Mouse (Mus musculus): Measurements from ENCODE around the gene Prkag1.

Prkag1 gene

DNA sequence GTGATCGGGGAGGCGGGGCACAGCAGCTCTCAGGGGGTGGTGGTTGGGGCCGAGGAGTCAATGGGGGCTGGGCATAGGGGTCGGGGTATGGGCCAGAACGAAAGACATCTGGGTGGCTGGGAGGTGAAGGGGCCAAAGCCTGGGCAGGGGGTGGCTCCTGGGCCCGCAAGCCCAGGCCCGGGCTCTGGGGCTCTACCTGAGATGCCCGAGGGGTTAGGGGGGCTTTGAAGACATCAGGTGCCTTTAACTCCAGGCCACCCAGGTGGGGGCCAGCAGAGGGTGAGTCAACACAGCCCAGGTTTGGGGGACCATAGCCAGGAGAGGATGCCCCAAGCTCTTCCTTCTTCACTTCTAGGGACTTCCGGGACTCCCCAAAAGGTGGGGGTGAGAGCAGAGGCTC, 21.4 kb upstream of the Prkag1 start:
- no peak for DNase-seq (ENCODE audit: low spot score)

DNA sequence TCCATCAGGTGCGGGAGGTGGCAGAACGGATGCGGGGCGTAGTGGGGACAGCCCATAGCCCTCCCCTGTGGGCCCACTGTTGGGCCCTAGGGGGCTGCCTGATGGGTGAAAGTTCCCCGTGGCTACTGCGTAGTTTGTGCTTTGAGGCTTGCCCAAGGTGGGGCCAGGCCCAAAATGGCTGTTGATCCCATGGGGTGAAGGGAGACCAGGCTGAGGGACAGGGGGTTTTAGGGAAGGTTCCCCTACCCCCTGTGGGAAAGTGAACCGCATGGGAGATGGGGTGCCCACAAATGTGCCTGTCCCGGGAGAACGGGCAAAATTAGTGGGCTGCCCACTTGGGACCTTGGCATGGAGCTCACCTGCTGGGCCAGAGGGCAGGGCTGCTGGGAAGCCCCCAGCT, 20.8 kb upstream of the Prkag1 start:
- DNase-seq (ENCODE audit: low spot score): no peak

DNA sequence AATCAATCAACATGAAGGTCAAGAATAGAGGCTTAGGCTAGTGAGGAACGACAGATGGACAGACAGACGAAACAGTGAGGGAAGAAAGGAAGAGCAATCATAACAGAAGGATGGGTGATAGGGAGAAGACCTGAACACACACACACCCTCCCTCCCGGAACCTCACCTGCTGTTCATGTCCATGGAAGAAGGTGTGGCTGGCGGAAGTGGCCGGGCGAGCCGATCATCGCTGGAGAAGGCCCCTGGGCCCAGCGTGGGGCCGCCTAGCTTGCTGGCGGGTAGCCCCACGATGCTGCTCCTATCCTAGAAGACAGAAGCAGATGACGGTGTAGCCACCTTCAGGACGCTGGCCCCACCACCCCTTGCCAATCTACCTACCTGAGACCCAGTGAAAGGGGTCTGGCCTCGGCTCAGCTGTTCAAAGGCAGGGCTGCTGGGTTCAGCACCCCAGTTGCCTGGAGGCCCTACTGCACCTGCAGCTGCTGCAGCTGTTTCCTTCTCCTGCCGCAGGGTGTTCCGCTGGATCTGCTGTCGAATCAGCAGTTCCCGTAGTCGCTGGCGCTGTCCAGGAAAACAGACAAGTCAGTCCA, 20.0 kb upstream of the Prkag1 start:
- no peak for DNase-seq (ENCODE audit: low spot score)

DNA sequence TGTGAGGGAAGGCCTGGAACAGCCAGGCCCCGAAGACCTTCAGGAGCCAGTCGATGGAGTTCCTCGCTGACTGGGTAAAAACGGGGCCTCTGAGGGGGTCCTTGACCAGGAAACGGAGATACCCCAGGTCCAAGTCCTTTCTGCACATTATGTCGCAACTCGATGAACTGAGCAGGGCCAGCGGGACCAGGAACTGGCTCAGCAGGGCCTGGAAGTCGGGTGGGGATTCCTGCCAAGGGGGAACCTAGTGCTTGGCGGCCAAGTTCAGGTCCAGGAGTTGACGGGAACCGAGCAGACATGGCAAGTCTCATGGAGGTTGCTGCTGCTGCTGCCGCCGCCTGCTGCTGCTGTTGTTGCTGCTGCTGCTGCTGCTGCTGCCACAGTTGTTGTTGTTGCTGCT, 19.3 kb upstream of the Prkag1 start:
- no peak for DNase-seq (ENCODE audit: low spot score)

DNA sequence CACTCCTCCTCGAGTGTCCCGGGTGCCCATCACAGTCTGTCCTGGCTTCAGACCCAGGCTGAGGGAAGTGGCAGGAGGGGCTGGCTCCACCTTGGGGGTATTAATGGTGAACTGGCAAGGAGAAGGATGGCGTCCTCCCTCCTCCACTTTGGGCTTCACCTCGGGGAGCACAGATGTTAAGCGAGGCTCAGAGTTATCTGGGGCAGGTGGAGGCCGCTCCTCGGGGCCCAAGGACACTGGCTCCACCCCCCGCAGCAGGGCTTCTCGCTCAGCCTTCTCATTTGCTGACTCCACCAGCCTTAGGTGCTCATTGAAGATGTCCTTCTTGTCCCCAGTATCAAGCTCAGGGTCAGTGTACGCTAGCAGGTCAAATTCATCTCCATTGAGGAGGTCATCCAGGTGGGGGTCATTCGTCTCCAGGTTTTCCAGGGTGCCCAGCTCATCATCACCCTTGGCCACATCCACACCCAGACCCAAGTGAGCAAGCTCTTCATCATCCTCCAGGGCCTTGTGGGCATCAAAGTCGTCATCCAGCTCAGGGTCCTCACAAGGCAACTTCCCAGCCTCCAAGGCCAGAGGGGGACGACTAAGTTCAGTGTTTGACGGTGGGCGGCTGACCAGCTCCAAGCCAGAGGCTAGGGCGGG, 18.8 kb upstream of the Prkag1 start:
- DNase-seq (ENCODE audit: low spot score): no peak

DNA sequence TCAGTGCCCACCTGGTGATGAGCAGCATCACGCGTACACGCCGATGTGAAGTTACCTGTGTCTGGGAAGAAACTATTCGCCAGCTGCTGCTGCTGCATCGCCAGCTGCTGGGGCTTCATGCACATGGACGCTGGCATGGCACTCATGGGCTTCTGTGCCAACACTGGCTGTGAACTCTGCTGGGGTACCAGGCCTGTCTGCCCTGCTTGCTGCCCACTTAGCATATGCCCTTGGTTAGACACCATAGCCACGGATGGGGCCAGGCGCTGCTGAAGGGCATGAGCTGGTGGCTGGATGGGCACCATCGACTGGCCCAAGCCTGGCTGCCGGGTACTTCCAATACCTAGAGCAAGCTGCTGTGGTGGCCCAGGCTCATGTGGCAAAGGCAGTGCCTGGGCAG, 17.8 kb upstream of the Prkag1 start:
- DNase-seq (ENCODE audit: low spot score): no peak

DNA sequence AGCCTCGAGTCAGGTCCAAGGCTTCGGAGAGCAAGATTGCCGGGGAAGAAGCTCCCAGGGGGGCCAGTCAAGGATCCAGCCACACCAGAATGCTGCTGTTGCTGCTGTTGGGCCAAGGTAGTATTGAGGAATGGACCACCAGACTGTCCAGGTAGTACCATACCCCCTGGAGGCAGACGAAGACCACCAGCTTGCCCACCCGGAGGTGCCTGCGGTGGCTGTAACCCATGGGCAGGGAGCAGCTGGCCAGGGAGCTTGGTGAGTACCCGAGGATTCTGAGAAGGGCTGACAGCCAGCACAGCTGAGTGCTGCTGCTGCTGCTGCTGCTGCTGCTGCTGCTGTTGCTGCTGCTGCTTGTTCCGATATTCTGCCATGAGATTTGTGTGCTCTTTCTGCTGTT, 14.8 kb upstream of the Prkag1 start:
- no peak for DNase-seq (ENCODE audit: low spot score)

DNA sequence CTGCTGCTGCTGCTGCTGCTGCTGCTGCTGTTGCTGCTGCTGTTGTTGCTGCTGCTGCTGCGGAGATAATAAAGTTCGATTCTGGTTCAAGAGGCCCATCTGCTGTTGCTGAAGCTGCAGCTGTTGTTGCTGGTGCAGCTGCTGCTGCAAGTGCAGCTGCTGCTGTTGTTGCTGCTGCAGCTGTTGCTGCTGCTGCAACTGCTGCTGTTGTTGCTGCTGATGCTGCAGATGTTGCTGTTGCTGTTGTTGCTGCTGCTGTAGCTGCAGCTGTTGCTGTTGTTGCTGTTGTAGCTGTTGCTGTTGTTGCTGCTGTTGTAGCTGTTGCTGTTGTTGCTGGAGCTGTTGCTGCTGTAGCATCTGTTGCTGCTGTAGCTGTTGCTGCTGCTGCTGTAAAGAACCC, 13.8 kb upstream of the Prkag1 start:
- no peak for DNase-seq (ENCODE audit: low spot score)

DNA sequence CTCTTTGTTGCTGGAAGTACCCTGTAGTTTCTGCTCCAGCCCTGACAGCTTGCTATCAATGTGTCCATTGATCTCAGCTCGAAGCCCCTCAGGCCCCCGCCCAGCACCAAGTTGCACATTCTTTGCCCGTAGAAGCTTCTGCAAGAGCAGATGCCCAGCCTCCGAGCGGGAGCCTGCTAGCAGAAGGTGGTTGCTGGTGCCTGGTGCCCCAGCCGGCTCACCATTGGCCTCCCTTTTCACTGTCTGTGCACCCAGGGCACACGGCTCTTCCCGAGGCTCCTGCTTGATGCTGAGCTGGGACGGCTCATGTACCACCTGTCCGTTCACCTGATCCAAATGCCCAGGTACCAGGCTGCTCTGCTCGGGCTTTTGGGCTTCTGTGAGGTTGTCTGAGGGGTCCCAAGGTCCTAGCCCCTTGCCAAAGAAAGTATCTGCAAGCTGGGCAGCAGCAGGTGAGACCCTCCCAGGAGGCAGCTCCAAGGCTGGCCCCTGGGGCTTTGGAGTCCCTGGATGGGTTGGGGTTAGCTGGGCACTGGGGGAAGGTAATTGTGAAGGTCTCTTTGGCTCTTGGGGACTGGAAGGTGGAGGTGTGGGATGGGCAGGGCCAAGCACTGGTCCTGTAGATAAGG, 12.4 kb upstream of the Prkag1 start:
- DNase-seq (ENCODE audit: low spot score): no peak

DNA sequence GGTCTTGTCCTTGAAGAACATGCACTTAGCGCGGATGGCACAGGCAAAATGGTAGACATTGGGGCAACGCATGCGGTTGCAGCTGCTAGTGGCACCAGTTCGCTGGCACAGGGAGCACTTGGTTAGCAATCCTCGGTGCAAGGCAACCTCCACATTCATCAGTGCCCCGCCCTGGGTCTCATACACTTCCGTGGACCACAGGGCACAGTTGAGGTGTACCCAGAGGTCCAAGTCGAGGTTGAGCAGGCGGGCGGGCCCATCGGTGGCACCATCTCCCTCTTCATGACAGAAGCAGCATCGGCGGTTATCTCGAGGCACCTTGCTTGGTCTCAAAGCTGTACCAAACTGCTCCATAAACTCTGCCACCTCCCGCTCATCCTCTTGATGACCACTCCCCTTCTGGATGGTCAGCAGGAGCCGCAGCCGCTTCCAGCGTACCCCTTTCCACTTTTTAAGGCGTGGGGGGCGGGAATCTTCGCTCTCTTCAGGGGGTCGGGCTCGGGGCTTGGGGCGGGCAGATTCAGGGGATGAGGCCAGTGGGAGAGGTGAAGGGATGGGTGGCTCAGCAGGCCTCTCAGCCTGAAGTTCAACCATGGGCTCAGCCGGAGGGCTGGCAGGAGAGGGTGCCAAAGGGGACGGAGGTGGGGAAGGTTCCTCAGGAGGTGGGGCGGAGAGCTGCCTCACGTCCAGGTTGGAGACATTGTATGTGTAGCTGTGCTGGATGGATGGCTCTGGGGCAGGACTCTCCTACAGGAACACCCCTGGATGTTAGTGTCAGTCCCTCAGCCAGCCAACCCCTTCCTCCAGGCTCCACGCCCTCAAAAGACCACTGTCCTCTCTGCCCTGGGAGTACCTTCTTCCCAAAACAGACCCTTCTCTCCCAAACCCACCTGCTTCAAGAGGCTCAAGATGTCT, 8.6 kb upstream of the Prkag1 start:
- DNase-seq (ENCODE audit: low spot score): no peak

DNA sequence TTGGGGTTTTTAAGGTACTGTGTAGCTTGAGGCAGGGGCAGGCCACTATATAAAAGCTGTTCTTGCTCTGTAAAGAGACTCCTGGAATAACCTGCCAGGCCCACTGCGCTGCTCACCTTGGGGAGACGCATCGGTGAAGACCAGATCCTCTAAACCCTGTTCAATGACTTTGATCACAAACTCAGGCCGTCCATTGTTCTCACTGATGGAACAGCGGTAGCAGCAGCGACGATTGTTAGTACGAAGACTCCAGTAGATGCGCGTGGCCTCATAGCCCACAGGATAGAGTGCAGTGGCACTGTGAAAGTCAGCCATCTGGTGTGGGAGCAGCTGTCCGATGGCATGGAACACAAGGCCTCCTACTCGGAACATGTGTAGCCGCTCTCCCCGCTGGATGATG, 7.8 kb upstream of the Prkag1 start:
- DNase-seq (ENCODE audit: low spot score): no peak

DNA sequence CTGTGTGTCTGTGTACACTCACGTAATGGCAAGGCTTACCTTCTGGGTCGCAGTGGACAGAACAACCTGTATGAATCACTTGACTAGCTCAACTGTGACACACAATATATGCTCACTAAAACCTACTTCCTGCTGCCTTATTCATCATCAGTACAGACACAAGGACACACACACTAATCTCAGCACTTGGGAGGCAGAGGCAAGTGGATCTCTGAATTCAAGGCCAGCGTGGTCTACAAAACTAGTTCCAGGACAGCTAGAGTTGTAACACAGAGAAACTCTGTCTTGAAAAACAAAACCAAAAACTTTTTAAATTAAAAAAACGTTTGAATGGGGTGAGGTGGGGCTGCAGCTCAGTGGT, 6.4 kb upstream of the Prkag1 start:
- no peak for DNase-seq (ENCODE audit: low spot score)

DNA sequence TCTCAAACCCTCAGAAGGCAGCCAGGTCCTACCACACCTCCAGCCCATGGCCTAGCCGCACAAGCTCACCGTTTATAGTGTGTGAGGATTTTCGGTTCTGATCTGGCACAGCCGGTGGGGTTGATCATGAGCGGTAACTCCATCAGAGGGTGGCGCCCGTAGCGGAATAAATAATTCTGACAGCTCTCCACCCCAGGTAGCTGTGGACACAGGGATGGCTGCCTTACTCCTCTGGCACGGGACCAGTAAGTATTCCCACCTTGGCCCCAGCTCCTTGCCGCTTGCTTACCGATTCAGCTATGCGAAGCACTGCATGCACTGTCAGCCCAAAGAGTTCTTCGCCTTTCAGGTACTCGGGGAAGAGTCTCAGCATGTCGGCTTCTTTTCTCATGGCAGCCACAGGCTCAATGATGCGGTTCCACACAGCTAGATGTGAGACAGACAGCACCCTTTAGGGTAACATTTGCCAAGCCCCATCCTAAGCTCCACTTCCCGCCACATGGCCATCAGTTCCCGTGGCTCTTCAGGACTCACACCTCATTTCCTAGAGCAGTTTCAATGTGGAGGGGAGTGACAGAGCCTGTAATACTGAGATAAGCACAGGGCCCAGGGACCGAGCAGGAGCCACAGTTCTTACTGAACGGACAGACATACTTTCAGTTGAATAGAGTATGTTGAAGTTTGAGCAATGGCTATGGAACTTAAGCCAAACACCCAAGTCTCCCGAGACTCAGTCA, 5.9 kb upstream of the Prkag1 start:
- no peak for DNase-seq (ENCODE audit: low spot score)

DNA sequence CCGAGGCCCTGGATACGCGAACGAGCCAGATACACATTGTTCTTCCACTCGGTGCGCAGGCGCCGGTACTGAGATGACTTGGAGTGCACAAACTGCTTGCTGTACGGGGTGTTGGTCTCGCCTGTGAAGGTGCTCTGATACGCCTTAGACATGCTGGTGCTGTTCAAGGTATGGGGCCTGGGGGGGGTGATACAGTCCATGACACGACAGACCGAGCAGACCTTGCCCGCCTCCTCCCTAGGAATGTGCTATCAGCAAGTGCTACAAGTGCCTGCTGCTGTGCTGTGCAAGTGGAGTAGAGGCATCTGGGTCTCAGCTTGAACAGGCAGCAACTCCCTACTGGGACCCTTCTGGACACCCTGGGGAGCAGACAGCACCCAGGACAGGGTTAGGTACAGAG, 4.0 kb upstream of the Prkag1 start:
- no peak for DNase-seq (ENCODE audit: low spot score)

DNA sequence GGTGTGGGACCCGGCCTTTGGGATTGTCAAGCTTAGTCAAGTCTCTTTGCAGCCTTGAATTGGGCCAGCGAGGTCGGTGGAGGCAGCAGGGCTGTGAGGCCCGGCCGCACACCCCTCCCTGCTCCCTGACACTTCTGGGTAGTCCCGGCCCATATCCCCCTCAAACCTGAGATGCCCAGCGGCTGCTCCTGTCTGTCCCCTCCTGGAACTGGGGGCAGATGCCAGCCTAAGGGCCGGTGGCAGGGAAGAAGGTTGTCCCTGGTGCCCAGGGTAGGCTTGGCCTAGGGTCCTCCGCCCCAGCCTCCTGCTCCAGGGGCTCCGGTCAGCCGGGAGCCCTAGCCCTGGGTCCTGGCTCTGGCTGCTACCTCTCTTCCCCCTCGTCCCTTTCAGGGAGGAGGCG, 2.7 kb upstream of the Prkag1 start:
- no peak for DNase-seq (ENCODE audit: low spot score)

DNA sequence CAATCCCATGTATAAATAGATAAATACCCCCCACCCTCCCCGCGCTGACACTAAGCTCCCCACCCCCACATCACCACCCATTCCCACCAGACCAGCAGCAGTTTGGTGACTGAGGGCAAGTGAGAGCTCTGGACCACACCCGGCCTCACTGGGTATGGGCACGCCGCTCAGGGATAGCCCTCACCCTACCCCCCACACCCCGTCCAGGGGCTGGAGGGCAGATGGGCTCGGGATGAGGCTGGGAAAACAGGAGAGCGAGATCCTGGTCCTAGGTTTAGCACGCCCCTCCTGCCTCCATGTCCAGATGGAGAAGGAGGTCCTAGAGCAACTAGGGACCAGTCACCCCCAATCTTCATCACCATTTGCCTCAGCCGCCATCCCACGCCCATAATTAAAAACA, 2.0 kb upstream of the Prkag1 start:
- DNase-seq (ENCODE audit: low spot score): no peak

DNA sequence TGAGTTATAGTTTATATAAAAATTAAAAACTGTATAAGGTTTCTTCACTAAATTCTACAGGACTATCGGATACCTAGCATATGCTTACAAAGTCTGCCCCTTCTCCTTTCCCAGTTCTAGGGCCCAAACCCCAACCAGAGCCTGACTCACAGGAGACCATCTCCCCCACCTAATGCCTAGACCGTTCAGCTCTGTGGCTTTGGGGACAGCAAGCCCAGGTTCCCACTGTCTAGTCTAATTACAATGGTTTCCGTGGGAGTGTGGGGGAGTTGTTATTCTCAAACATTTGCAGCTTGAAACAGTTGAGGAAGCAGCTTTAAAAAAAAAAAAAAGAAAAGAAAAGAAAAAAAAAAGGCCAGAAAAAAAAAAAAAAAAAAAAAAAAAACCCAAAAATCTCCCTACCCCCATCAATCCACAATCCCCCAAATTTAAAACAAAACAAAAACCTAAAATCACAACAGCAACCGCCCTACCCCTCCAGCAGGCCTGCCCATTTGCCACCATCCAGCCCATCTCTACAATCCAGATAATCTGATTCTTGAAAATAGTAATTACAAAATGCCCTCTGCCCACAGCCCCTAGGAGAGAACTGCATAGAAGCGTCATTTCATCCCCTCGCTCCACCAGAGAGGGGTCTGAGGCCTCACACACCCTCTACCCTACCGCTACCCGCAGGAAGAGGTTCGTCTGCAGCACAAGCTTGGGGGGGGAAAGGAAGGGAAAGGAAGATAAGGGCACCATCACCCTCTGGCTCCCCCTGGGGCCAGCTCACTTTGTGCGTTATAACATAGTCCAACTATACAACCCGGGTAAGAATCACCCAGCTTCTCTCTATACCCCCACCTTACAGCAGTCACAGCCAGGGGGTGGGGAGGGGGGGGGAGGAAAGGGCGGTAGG, 1.1 kb upstream of the Prkag1 start:
- no peak for DNase-seq (ENCODE audit: low spot score)

DNA sequence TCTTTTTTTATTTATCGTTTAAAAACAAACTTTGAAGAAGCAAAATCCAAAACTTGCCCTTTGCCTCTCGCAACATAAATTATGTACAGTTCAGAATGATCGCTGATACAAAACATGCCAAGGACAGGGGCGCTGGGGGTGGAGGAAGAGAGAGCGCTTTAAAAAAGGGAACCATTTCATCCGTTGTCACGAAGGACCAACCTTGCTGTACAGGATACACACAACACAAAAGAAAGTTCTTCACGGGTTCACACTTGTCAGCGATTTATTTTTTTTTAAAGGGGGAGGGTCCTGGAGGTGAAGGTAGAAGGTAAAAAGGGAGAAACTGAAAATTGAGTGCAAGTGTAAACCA, 339 bp upstream of the Prkag1 start:
- no peak for DNase-seq (ENCODE audit: low spot score)

DNA sequence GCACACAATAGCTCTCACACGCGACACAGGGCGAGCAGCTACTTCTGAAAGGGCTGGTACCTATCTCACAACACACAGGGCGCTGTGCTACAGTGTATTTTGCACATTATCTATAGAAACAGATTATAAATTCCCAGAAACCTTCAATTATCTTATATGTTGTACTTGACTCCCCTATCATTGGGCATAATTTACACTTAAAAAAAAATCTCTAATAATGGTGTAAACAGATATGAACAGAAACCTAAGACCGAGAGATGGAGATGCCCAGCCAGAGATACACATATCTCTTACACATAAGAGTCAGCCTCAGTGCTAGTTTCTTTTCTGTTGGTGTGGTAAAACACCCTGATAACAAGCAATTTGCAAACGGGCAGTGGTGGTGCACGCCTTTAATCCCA, 3.7 kb downstream of the Prkag1 start:
- DNase-seq (ENCODE audit: low spot score): no peak

DNA sequence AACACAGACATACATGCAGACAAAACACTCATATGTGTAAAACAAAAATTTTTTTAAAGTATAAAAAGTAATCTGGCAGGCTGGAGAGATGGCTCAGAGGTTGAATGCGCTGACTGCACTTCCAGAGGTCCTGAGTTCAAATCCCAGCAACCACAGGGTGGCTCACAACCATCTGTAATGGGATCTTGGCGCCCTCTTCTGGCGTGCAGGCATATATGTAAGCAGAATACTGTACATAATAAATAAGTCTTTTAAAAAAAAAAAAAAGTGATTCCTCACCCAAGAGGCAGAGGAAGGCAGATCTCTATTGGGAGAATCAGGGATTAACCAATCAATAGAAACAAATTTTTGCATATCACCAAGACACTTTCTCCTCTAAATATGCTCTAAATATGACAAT, 7.9 kb downstream of the Prkag1 start:
- no peak for DNase-seq (ENCODE audit: low spot score)

DNA sequence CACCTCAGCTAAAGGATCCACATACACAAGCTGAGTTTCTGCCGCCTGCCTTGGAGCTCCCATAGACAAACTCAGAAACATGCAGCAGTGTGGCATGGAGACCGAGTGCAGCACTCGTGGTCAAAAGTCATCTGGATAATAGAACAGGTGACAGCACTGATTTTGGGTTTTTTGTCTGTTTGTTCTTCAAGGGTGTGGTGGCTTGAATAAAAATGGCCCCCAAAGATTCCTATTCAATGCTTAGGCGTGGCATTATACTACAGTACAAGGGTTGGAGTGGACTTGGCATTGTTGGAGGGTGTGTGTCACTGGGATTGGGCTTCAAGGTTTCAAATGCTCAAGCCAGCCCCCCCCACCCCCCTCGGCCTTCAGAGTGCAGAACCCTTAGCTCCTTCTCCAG, 9.2 kb downstream of the Prkag1 start:
- no peak for DNase-seq (ENCODE audit: low spot score)
